Mouse (Mus musculus): ENCODE data around the gene Mocs3.

Gene Mocs3

GRCm38 (mm10) chr2:168242841-168243240 lies 12.4 kb downstream of the Mocs3 start:
- DNase-seq, result peak; percentile 4

- no peak for DNase-seq
Measured at GRCm38 (mm10) chr2:168243278-168243677, 12.9 kb downstream of the Mocs3 start.

- DNase-seq, result no peak
Measured at GRCm38 (mm10) chr2:168245571-168245970, 15.1 kb downstream of the Mocs3 start.

- no peak for DNase-seq
Measured at GRCm38 (mm10) chr2:168248167-168248855, 17.9 kb downstream of the Mocs3 start.

GRCm38 (mm10) chr2:168248856-168249245 lies 18.4 kb downstream of the Mocs3 start:
- peak; percentile 4 for DNase-seq

GRCm38 (mm10) chr2:168250270-168250669 lies 19.8 kb downstream of the Mocs3 start:
- DNase-seq, result peak; percentile 94

GRCm38 (mm10) chr2:168252639-168253292 lies 22.3 kb downstream of the Mocs3 start:
- DNase-seq, result peak; percentile 58

- DNase-seq, result no peak
Measured at GRCm38 (mm10) chr2:168253822-168254221, 23.4 kb downstream of the Mocs3 start.

GRCm38 (mm10) chr2:168256506-168256905 lies 26.1 kb downstream of the Mocs3 start:
- DNase-seq, result no peak

GRCm38 (mm10) chr2:168257188-168257587 lies 26.8 kb downstream of the Mocs3 start:
- DNase-seq, result peak; percentile 3

- no peak for DNase-seq
Measured at GRCm38 (mm10) chr2:168259046-168259445, 28.6 kb downstream of the Mocs3 start.

GRCm38 (mm10) chr2:168260124-168260523 lies 29.7 kb downstream of the Mocs3 start:
- no peak for DNase-seq

GRCm38 (mm10) chr2:168260900-168261299 lies 30.5 kb downstream of the Mocs3 start:
- no peak for DNase-seq

GRCm38 (mm10) chr2:168268033-168268432 lies 37.6 kb downstream of the Mocs3 start:
- peak; percentile 43 for DNase-seq

- DNase-seq, result no peak
Measured at GRCm38 (mm10) chr2:168273387-168273786, 43.0 kb downstream of the Mocs3 start.

GRCm38 (mm10) chr2:168274374-168274935 lies 44.0 kb downstream of the Mocs3 start:
- peak; percentile 77 for DNase-seq

GRCm38 (mm10) chr2:168280729-168281581 lies 50.5 kb downstream of the Mocs3 start:
- peak; percentile 8 for DNase-seq

- DNase-seq, result no peak
Measured at GRCm38 (mm10) chr2:168281582-168281981, 51.2 kb downstream of the Mocs3 start, which contains the start of gene Kcng1. Gene Kcng1, minus strand, starts transcription at chr2:168281736.

Data from lung, postnatal 36 days (tissue).